Comparison of ENCODE assay signal across 9 mouse cellular contexts in genomic region chr4:135508419-135509039, GRCm38 (mm10). TPM values are rescaled to one million over a fixed set of nuclear protein-coding genes. Genes with fewer than 3 reads are reported as not detected.
DNase-seq lines count a peak whose midpoint lies in the region; ATAC-seq and TF ChIP-seq lines count a peak whose summit lies in the region.
"Had no signal": no experiment of that assay in that cellular context is flagged by ENCODE, and none has a peak within 500 bp of the region (broad histone marks: within the 10 kb centered on the region; RNA-seq: fewer than 3 reads in every experiment).

No protein-coding gene starts in this region.

- TF ChIP-seq POLR2A in ES-Bruce4 (IDR thresholded peaks at IDR 0.05; ENCODE audit: insufficient read depth, low read length), result no peak
- no peak for TF ChIP-seq POLR2A in bone marrow macrophage, adult 2 months (IDR thresholded peaks at IDR 0.05; ENCODE audit: borderline replicate concordance, low read depth, low read length)

- H3K4me3 ChIP-seq in ES-Bruce4 (ENCODE audit: low read depth, low read length), result no peak overlapping the region
- no peak overlapping the region for H3K4me3 ChIP-seq in bone marrow macrophage, adult 2 months (ENCODE audit: insufficient read depth, low read length)
- no peak overlapping the region for H3K4me3 ChIP-seq in heart, embryonic 16.5 days (ENCODE audit: low read length)
- H3K4me3 ChIP-seq in liver, embryonic 14.5 days (ENCODE audit: insufficient read depth in 1 of 2, low read depth in 2 of 2, low read length in 2 of 2), result no peak overlapping the region
- H3K4me3 ChIP-seq in neural tube, embryonic 14.5 days (ENCODE audit: low read depth, low read length), result no peak overlapping the region

- WGBS in heart, embryonic 16.5 days, result 19% methylated on average over 13 of the region's 13 CpGs
- 20% methylated on average over 13 of the region's 13 CpGs for WGBS in liver, embryonic 14.5 days (ENCODE audit: insufficient replicate concordance)
- 15% methylated on average over 13 of the region's 13 CpGs for WGBS in neural tube, embryonic 14.5 days

- H3K27me3 ChIP-seq in ES-Bruce4 (ENCODE audit: control insufficient read depth, insufficient read depth, low read length, poor library complexity, severe bottlenecking), result no peaks in the 10 kb centered on the region
- H3K27me3 ChIP-seq in heart, embryonic 16.5 days (ENCODE audit: control insufficient read depth, insufficient read depth, low read length), result no peaks in the 10 kb centered on the region; the same call in 1 of the 2 replicates
- no peaks in the 10 kb centered on the region for H3K27me3 ChIP-seq in liver, embryonic 14.5 days (ENCODE audit: control insufficient read depth, insufficient read depth, low read length)
- no peaks in the 10 kb centered on the region for H3K27me3 ChIP-seq in neural tube, embryonic 14.5 days (ENCODE audit: control insufficient read depth, insufficient read depth, low read length)

- TF ChIP-seq EP300 in ES-Bruce4 (IDR thresholded peaks at IDR 0.05; ENCODE audit: insufficient read depth, low read depth, low read length), result no peak
- TF ChIP-seq EP300 in liver, embryonic 14.5 days (IDR thresholded peaks at IDR 0.05; ENCODE audit: low read depth), result no peak

- H3K4me1 ChIP-seq in ES-Bruce4 (ENCODE audit: control insufficient read depth, insufficient read depth, low read length), result peaks cover 5% of the 10 kb centered on the region
- peaks cover 9% of the 10 kb centered on the region; the same call in 1 of the 2 replicates for H3K4me1 ChIP-seq in bone marrow macrophage, adult 2 months (ENCODE audit: control insufficient read depth, insufficient read depth, low read length)
- H3K4me1 ChIP-seq in heart, embryonic 16.5 days (ENCODE audit: control insufficient read depth, insufficient read depth, low read length), result peaks cover 2% of the 10 kb centered on the region
- H3K4me1 ChIP-seq in liver, embryonic 14.5 days (replicated peaks; ENCODE audit: control insufficient read depth in 2 of 2, insufficient read depth in 2 of 2, low read length in 1 of 2), result peaks cover 0 to 2% of the 10 kb centered on the region in 2 experiments; a peak in 2 of 4 replicates
- H3K4me1 ChIP-seq in neural tube, embryonic 14.5 days (ENCODE audit: control insufficient read depth, insufficient read depth, low read length), result no peaks in the 10 kb centered on the region

- ATAC-seq in erythroid progenitor cell, adult 5-6 weeks (replicated peaks; ENCODE audit: low FRiP score, poor library complexity, severe bottlenecking), result peak; percentile 54; the same call in 1 of the 2 replicates
- no peak for ATAC-seq in heart, embryonic 16.5 days (replicated peaks; ENCODE audit: extremely low read depth, insufficient read depth, low FRiP score)
- ATAC-seq in liver, embryonic 14.5 days (ENCODE audit: insufficient read depth), result no peak
- ATAC-seq in neural tube, embryonic 14.5 days (ENCODE audit: low read depth), result peak; percentile 51

- DNase-seq in kidney, postnatal 36 days, result peak; percentile 78 to 83
- DNase-seq in liver, embryonic 14.5 days (ENCODE audit: low read depth in 3 of 3, low spot score in 3 of 3), result peak; percentile 64
- peak; percentile 84 for DNase-seq in testis, postnatal 10 days (ENCODE audit: low spot score)

- no peak overlapping the region for H3K9ac ChIP-seq in ES-Bruce4 (ENCODE audit: low read depth, poor library complexity, severe bottlenecking)
- no peak overlapping the region for H3K9ac ChIP-seq in heart, embryonic 16.5 days (ENCODE audit: low read length)
- no peak overlapping the region for H3K9ac ChIP-seq in liver, embryonic 14.5 days (replicated peaks)
- no peak overlapping the region for H3K9ac ChIP-seq in neural tube, embryonic 14.5 days (replicated peaks; ENCODE audit: low read depth, low read length)

- peak; percentile 74 for TF ChIP-seq CTCF in ES-Bruce4 (IDR thresholded peaks at IDR 0.05; ENCODE audit: low read depth, low read length)
- peak; percentile 86 for TF ChIP-seq CTCF in bone marrow macrophage, adult 2 months (IDR thresholded peaks at IDR 0.05; ENCODE audit: low read depth, low read length)
- TF ChIP-seq CTCF in liver, embryonic 14.5 days (IDR thresholded peaks at IDR 0.05; ENCODE audit: low read depth), result peak; percentile 91

- H3K36me3 ChIP-seq in ES-Bruce4 (ENCODE audit: control insufficient read depth, insufficient read depth, low read length, poor library complexity, severe bottlenecking), result no peaks in the 10 kb centered on the region
- no peaks in the 10 kb centered on the region for H3K36me3 ChIP-seq in heart, embryonic 16.5 days (ENCODE audit: control insufficient read depth, insufficient read depth)
- H3K36me3 ChIP-seq in liver, embryonic 14.5 days (replicated peaks; ENCODE audit: control insufficient read depth, insufficient read depth, low read depth), result no peaks in the 10 kb centered on the region
- no peaks in the 10 kb centered on the region for H3K36me3 ChIP-seq in neural tube, embryonic 14.5 days (ENCODE audit: control insufficient read depth, insufficient read depth, low read length)

- no peak overlapping the region for H3K27ac ChIP-seq in ES-Bruce4 (ENCODE audit: insufficient read depth, low read length)
- H3K27ac ChIP-seq in bone marrow macrophage, adult 2 months (ENCODE audit: insufficient read depth, low read depth, low read length), result no peak overlapping the region
- no peak overlapping the region for H3K27ac ChIP-seq in heart, embryonic 16.5 days (ENCODE audit: low read length)
- peak overlapping the region; percentile 21; the same call in 1 of the 2 replicates for H3K27ac ChIP-seq in liver, embryonic 14.5 days
- no peak overlapping the region for H3K27ac ChIP-seq in neural tube, embryonic 14.5 days (ENCODE audit: low read depth, low read length)

- peak overlapping the region; percentile 38; the same call in 1 of the 2 replicates for H3K4me2 ChIP-seq in heart, embryonic 16.5 days (ENCODE audit: low read depth, low read length)
- peak overlapping the region; percentile 44; the same call in 1 of the 2 replicates for H3K4me2 ChIP-seq in liver, embryonic 14.5 days (ENCODE audit: low read depth)
- H3K4me2 ChIP-seq in neural tube, embryonic 14.5 days (ENCODE audit: low read depth, low read length), result peak overlapping the region; percentile 37

- H3K9me3 ChIP-seq in ES-Bruce4 (replicated peaks; ENCODE audit: control insufficient read depth, insufficient read depth, low read length, poor library complexity, severe bottlenecking), result no peaks in the 10 kb centered on the region
- H3K9me3 ChIP-seq in heart, embryonic 16.5 days (replicated peaks; ENCODE audit: control insufficient read depth, low read length), result no peaks in the 10 kb centered on the region
- H3K9me3 ChIP-seq in liver, embryonic 14.5 days (ENCODE audit: control insufficient read depth, low read length), result no peaks in the 10 kb centered on the region
- no peaks in the 10 kb centered on the region for H3K9me3 ChIP-seq in neural tube, embryonic 14.5 days (ENCODE audit: control insufficient read depth, low read length)

RNA-seq across cellular contexts. Expression of gene Nipal3, which starts 13.7 kb away (rescaled TPM):
- polyA plus RNA-seq in ES-Bruce4 (2011; ENCODE audit: insufficient read depth, insufficient read length, low read depth, missing spikeins), result 12.7 and 17.5 TPM in 2 replicates
- polyA plus RNA-seq in bone marrow macrophage, adult 2 months (2012; ENCODE audit: insufficient read depth, insufficient read length, missing spikeins), result 12.2 and 15.9 TPM in 2 replicates
- total RNA-seq in erythroid progenitor cell, adult 5-6 weeks (2015; ENCODE audit: low replicate concordance), result 7.1 and 7.9 TPM in 2 replicates
- 8.5 and 17.2 TPM in 2 replicates for total RNA-seq in erythroid progenitor cell, adult 5-6 weeks (2017; ENCODE audit: low replicate concordance)
- 5.8 and 6.3 TPM in 2 replicates for polyA plus RNA-seq in heart, embryonic 16.5 days (2015; fragmentation: Nextera tagmentation; extraction: Ambion mirVana)
- 2.9 and 3.2 TPM in 2 replicates for polyA plus RNA-seq in liver, embryonic 14.5 days (2012; rRNA removed)
- polyA plus RNA-seq in liver, embryonic 14.5 days (2014; fragmentation: Nextera tagmentation; extraction: Ambion mirVana), result 2.5 and 3.9 TPM in 2 replicates
- 4.8 and 14.9 TPM in 2 replicates for polyA plus RNA-seq in neural tube, embryonic 14.5 days (2014; fragmentation: Nextera tagmentation; extraction: Ambion mirVana)

RNA-seq across cellular contexts. Expression of gene Stpg1, which starts 13.9 kb away (rescaled TPM):
- polyA plus RNA-seq in ES-Bruce4 (2011; ENCODE audit: insufficient read depth, insufficient read length, low read depth, missing spikeins), result 0.79 and 1.8 TPM in 2 replicates
- 0.33 and 0.43 TPM in 2 replicates for polyA plus RNA-seq in bone marrow macrophage, adult 2 months (2012; ENCODE audit: insufficient read depth, insufficient read length, missing spikeins)
- total RNA-seq in erythroid progenitor cell, adult 5-6 weeks (2015; ENCODE audit: low replicate concordance), result not detected in 2 replicates
- total RNA-seq in erythroid progenitor cell, adult 5-6 weeks (2017; ENCODE audit: low replicate concordance), result not detected in 2 replicates
- 0.44 and 0.47 TPM in 2 replicates for polyA plus RNA-seq in heart, embryonic 16.5 days (2015; fragmentation: Nextera tagmentation; extraction: Ambion mirVana)
- polyA plus RNA-seq in liver, embryonic 14.5 days (2012; rRNA removed), result 0.01 and 0.02 TPM in 2 replicates
- polyA plus RNA-seq in liver, embryonic 14.5 days (2014; fragmentation: Nextera tagmentation; extraction: Ambion mirVana), result 0.08 TPM in 1 of 2 replicates, not detected in the other
- polyA plus RNA-seq in neural tube, embryonic 14.5 days (2014; fragmentation: Nextera tagmentation; extraction: Ambion mirVana), result 0.40 and 0.46 TPM in 2 replicates
- polyA plus RNA-seq: liver, embryonic 16.5 days had no signal

Comparison
In these comparisons a context has a peak if more than half of its experiments do, and no peak if none do; other contexts are left out.
1. ATAC-seq: peak in erythroid progenitor cell, adult 5-6 weeks (single experiment) and neural tube, embryonic 14.5 days (single experiment); none in heart, embryonic 16.5 days (single experiment) and liver, embryonic 14.5 days (single experiment).
2. Peak in every context shown above with its lines, with median percentiles within 50 percentile points of each other: CTCF ChIP-seq, H3K4me2 ChIP-seq and DNase-seq.